Mouse (Mus musculus) midbrain, postnatal 0 days (tissue): ENCODE data around the gene 1700088E04Rik. TPM values are rescaled to one million over a fixed set of nuclear protein-coding genes. Genes with fewer than 3 reads are reported as not detected.

Experiments used
- ATAC-seq: fragments of 200-750 bp; cut with Nextera tagmentation; 2 replicates; pipeline ENCODE4 v1.8.0; 2017; ENCODE audit warnings: moderate number of reproducible peaks, mild to moderate bottlenecking, moderate TSS enrichment, moderate library complexity; ENCODE audit not compliant: low FRiP score
- DNase-seq: peaks from one replicate; pipeline ENCODE4 v3.0.0-alpha.2; 2015; ENCODE audit warnings: low spot score
- H3K27ac ChIP-seq: fragments of 300-500 bp; sonication (generic); 2 replicates; pipeline ENCODE4 v1.5.1; 2014; ENCODE audit warnings: low read depth, mild to moderate bottlenecking, low read length, mixed read lengths
- H3K27me3 ChIP-seq: fragments of 300-500 bp; sonication (generic); 2 replicates; pipeline ENCODE4 v1.6.1; 2014; ENCODE audit warnings: low read length, control low read depth, mixed read lengths; ENCODE audit not compliant: insufficient read depth
- H3K36me3 ChIP-seq: fragments of 300-500 bp; sonication (generic); 2 replicates; pipeline ENCODE4 v1.6.1; 2014; ENCODE audit warnings: low read length, control low read depth, mixed read lengths; ENCODE audit not compliant: insufficient read depth
- H3K4me1 ChIP-seq: fragments of 300-500 bp; sonication (generic); 2 replicates; pipeline ENCODE4 v1.6.1; 2014; ENCODE audit warnings: mild to moderate bottlenecking, control low read depth, antibody characterized with exemption, low read length, mixed read lengths; ENCODE audit not compliant: insufficient read depth
- H3K4me2 ChIP-seq: fragments of 300-500 bp; sonication (generic); 2 replicates; pipeline ENCODE4 v1.6.1; 2014; ENCODE audit warnings: low read depth, mild to moderate bottlenecking, low read length, mixed read lengths; ENCODE audit not compliant: poor library complexity, severe bottlenecking
- H3K4me3 ChIP-seq: fragments of 300-500 bp; sonication (generic); 2 replicates; pipeline ENCODE4 v1.5.1; 2014; ENCODE audit warnings: low read depth, mild to moderate bottlenecking, low read length, moderate library complexity
- H3K9ac ChIP-seq: fragments of 300-500 bp; sonication (generic); replicated peaks from 2 replicates; pipeline ENCODE4 v1.6.1; 2014; ENCODE audit warnings: mild to moderate bottlenecking, low read length, moderate library complexity, mixed read lengths; ENCODE audit not compliant: poor library complexity, severe bottlenecking
- H3K9me3 ChIP-seq: fragments of 300-500 bp; sonication (generic); 2 replicates; pipeline ENCODE4 v1.6.1; 2016; ENCODE audit warnings: low read length, control low read depth
- CTCF ChIP-seq: IDR thresholded peaks from 2 replicates; pipeline ENCODE4 v1.5.1; 2016; ENCODE audit warnings: antibody characterized with exemption, mild to moderate bottlenecking
- WGBS: fragments of 180-500 bp; shearing (Covaris S2); extraction: QIAGEN DNeasy Blood & Tissue Kit; methylation state at CpG from one replicate; pipeline ENCODE4 v1.1.7; 2014; 5-methylcytosine and 5-hydroxymethylcytosine counted together
- polyA plus RNA-seq: library from polyadenylated mRNA; unstranded; fragments of >200 nt; fragmentation: Nextera tagmentation; extraction: Ambion mirVana; gene quantifications from 2 replicates; pipeline ENCODE4 v1.2.1, GENCODE M21; 2015
- total RNA-seq: library from RNA; depleted of rRNA; stranded (reverse); fragments of >200 nt; gene quantifications from 2 replicates; pipeline ENCODE4 v1.2.3, GENCODE M21; 2014

The 1700088E04Rik gene
- total and polyA plus RNA-seq, 2 experiments from 2014 or later = 11.7 to 21.6 TPM

- Histone ChIP-seq H3K27ac (no peak overlapping the region), H3K4me1 (no peaks in the 10 kb centered on the region; the same call in 1 of the 2 replicates), H3K9ac (no peak overlapping the region), H3K4me2 (no peak overlapping the region), H3K4me3 (no peak overlapping the region), H3K9me3 (no peaks in the 10 kb centered on the region), H3K27me3 (no peaks in the 10 kb centered on the region), H3K36me3 (peaks cover 32% of the 10 kb centered on the region)
- no peak for ATAC-seq
- WGBS = 61% methylated on average over 11 of the region's 11 CpGs
- TF ChIP-seq CTCF = no peak
- no peak for DNase-seq
These were observed 5.1 kb downstream of the 1700088E04Rik start for GRCm38 (mm10) chr15:79135783-79136575.

DNA sequence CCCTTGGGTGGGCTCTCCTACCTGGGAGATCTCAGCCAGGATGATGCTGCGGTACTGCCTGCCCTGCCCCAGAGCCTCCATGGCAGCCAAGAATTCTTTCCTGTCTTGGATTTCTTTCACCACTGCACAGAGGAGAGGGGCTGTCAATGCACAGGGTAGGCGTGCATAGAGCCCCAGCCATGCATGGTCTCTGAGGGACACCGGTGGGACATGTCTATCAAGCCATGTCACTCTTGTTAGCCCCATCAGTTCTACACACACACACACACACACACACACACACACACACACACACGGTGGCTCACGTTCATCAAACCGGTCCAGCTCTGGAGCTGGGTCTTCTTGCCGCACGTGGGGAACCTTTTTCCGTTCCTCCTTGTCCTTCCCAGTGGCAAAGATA lies 5.7 kb downstream of the 1700088E04Rik start:
- TF ChIP-seq CTCF = no peak
- Histone ChIP-seq H3K27ac (no peak overlapping the region), H3K4me1 (no peaks in the 10 kb centered on the region; the same call in 1 of the 2 replicates), H3K4me3 (no peak overlapping the region), H3K9ac (no peak overlapping the region), H3K36me3 (peaks cover 38% of the 10 kb centered on the region), H3K4me2 (no peak overlapping the region), H3K27me3 (no peaks in the 10 kb centered on the region), H3K9me3 (no peaks in the 10 kb centered on the region)
- no peak for DNase-seq
- WGBS = 69% methylated on average over 9 of the region's 9 CpGs
- ATAC-seq = no peak

GRCm38 (mm10) chr15:79134496-79135270 lies 6.4 kb downstream of the 1700088E04Rik start:
- DNase-seq (no peak), ATAC-seq (no peak)
- H3K4me3 ChIP-seq = no peak overlapping the region
- H3K9ac ChIP-seq = no peak overlapping the region
- no peak overlapping the region for H3K4me2 ChIP-seq
- no peaks in the 10 kb centered on the region for H3K27me3 ChIP-seq
- H3K9me3 ChIP-seq = no peaks in the 10 kb centered on the region
- peaks cover 45% of the 10 kb centered on the region for H3K36me3 ChIP-seq
- WGBS = 82% methylated on average over 9 of the region's 9 CpGs
- no peaks in the 10 kb centered on the region for H3K4me1 ChIP-seq
- no peak overlapping the region for H3K27ac ChIP-seq
- TF ChIP-seq CTCF = no peak

DNA sequence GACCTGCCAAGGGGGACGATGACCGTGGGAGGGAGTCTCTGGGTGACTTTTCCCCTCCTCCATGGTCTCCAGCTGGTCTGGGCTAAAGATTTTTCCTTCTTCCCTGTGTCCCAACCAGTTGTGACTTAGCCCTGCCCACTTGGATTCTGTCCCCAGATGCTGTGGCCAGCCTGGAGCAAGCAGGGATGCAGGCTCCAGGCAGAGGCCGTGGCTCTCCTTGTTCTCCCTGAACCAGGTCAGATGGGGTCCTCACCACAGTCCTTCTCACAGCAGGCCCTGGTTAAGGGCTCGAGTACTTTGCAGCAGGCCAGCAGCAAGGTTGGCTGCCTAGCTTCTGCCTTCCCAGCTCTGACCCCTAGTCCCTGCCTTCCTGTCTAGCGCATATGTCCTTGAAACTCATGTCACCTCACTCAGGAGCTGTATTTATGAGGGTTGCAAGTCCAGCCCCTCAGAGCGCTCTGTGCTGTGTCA lies 7.8 kb downstream of the 1700088E04Rik start:
- no peak for TF ChIP-seq CTCF
- Histone ChIP-seq H3K9me3 (no peaks in the 10 kb centered on the region), H3K27me3 (no peaks in the 10 kb centered on the region), H3K4me3 (no peak overlapping the region), H3K27ac (no peak overlapping the region), H3K4me2 (no peak overlapping the region), H3K36me3 (peaks cover 52% of the 10 kb centered on the region), H3K4me1 (no peaks in the 10 kb centered on the region), H3K9ac (no peak overlapping the region)
- DNase-seq (no peak), ATAC-seq (no peak)
- WGBS = 84% methylated on average over 6 of the region's 6 CpGs

DNA sequence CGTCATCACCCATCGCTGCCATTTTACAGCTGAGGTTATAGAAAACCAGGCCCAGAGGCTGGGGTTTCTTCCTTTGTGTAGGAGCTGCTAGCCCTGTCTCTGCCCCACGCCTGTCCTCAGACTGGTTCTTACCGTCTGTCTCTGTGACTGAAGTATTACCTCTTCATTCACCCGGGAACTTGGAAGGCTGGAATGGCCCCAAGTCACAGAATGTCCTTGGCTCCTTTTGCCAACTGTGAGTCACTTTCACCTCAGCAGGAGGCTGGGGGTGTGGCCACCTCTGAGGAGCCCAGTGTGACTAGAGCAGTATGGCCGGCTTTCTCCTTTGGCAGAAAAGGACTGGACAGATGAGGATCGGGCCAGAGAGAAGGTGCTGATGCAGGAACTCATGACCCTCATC lies 9.6 kb downstream of the 1700088E04Rik start:
- 77% methylated on average over 7 of the region's 7 CpGs for WGBS
- no peak overlapping the region for H3K27ac ChIP-seq
- ATAC-seq = no peak
- H3K36me3 ChIP-seq = peaks cover 69% of the 10 kb centered on the region
- no peak for DNase-seq
- H3K4me2 ChIP-seq = no peak overlapping the region
- no peaks in the 10 kb centered on the region for H3K9me3 ChIP-seq
- no peak overlapping the region for H3K4me3 ChIP-seq
- no peaks in the 10 kb centered on the region for H3K4me1 ChIP-seq
- no peaks in the 10 kb centered on the region for H3K27me3 ChIP-seq
- no peak overlapping the region for H3K9ac ChIP-seq
- TF ChIP-seq CTCF = no peak

GRCm38 (mm10) chr15:79130782-79131181 lies 10.3 kb downstream of the 1700088E04Rik start:
- H3K9ac ChIP-seq = no peak overlapping the region
- DNase-seq (no peak), ATAC-seq (no peak)
- peaks cover 72% of the 10 kb centered on the region for H3K36me3 ChIP-seq
- H3K9me3 ChIP-seq = no peaks in the 10 kb centered on the region
- H3K4me1 ChIP-seq = no peaks in the 10 kb centered on the region
- no peak overlapping the region for H3K4me3 ChIP-seq
- no peak for TF ChIP-seq CTCF
- H3K27me3 ChIP-seq = no peaks in the 10 kb centered on the region
- H3K4me2 ChIP-seq = no peak overlapping the region
- H3K27ac ChIP-seq = no peak overlapping the region
- 86% methylated on average over 10 of the region's 10 CpGs for WGBS
